Mouse (Mus musculus) forebrain, embryonic 11.5 days (tissue): ENCODE data around the gene Hivep3. TPM values are rescaled to one million over a fixed set of nuclear protein-coding genes. Genes with fewer than 3 reads are reported as not detected.

ENCODE experiments used
- ATAC-seq: fragments of 200-750 bp; cut with Nextera tagmentation; replicated peaks from 2 replicates; pipeline ENCODE4 v1.8.0; 2017; ENCODE audit warnings: moderate TSS enrichment; ENCODE audit not compliant: low FRiP score
- DNase-seq: peaks from one replicate; pipeline ENCODE4 v3.0.0-alpha.2; 2017; ENCODE audit warnings: low spot score
- H3K27ac ChIP-seq: fragments of 300-500 bp; sonication (generic); 2 replicates; pipeline ENCODE4 v1.5.1; 2014; ENCODE audit warnings: low read depth, low read length
- H3K27me3 ChIP-seq: fragments of 300-500 bp; sonication (generic); 2 replicates; pipeline ENCODE4 v1.6.1; 2014; ENCODE audit warnings: mild to moderate bottlenecking, low read length, mixed read lengths; ENCODE audit not compliant: control insufficient read depth, insufficient read depth
- H3K36me3 ChIP-seq: fragments of 300-500 bp; sonication (generic); 2 replicates; pipeline ENCODE4 v1.6.1; 2014; ENCODE audit warnings: mild to moderate bottlenecking, low read length, moderate library complexity, mixed read lengths; ENCODE audit not compliant: control insufficient read depth, insufficient read depth
- H3K4me1 ChIP-seq: fragments of 300-500 bp; sonication (generic); replicated peaks from 2 replicates; pipeline ENCODE4 v1.6.1; 2014; ENCODE audit warnings: low read length, mixed read lengths; ENCODE audit not compliant: control insufficient read depth, insufficient read depth
- H3K4me2 ChIP-seq: fragments of 300-500 bp; sonication (generic); 2 replicates; pipeline ENCODE4 v1.6.1; 2014; ENCODE audit warnings: low read depth, mild to moderate bottlenecking, low read length, moderate library complexity, mixed read lengths; ENCODE audit not compliant: severe bottlenecking
- H3K4me3 ChIP-seq: fragments of 300-500 bp; sonication (generic); 2 replicates; pipeline ENCODE4 v1.5.1; 2014; ENCODE audit warnings: low read depth, low read length
- H3K9ac ChIP-seq: fragments of 300-500 bp; sonication (generic); 2 replicates; pipeline ENCODE4 v1.6.1; 2014; ENCODE audit warnings: low read length
- H3K9me3 ChIP-seq: fragments of 300-500 bp; sonication (generic); 2 replicates; pipeline ENCODE4 v1.6.1; 2016; ENCODE audit warnings: low read length, mixed read lengths; ENCODE audit not compliant: control insufficient read depth
- WGBS: fragments of 180-500 bp; shearing (Covaris S2); extraction: QIAGEN DNeasy Blood & Tissue Kit; methylation state at CpG from one replicate; pipeline ENCODE4 v1.1.7; 2014; 5-methylcytosine and 5-hydroxymethylcytosine counted together
- polyA plus RNA-seq: library from polyadenylated mRNA; unstranded; fragments of >200 nt; fragmentation: Nextera tagmentation; extraction: Ambion mirVana; gene quantifications from 2 replicates; pipeline ENCODE4 v1.2.1, GENCODE M21; 2014

The Hivep3 gene
- polyA plus RNA-seq, 1 experiment from 2014 or later: 2.2 TPM

DNA sequence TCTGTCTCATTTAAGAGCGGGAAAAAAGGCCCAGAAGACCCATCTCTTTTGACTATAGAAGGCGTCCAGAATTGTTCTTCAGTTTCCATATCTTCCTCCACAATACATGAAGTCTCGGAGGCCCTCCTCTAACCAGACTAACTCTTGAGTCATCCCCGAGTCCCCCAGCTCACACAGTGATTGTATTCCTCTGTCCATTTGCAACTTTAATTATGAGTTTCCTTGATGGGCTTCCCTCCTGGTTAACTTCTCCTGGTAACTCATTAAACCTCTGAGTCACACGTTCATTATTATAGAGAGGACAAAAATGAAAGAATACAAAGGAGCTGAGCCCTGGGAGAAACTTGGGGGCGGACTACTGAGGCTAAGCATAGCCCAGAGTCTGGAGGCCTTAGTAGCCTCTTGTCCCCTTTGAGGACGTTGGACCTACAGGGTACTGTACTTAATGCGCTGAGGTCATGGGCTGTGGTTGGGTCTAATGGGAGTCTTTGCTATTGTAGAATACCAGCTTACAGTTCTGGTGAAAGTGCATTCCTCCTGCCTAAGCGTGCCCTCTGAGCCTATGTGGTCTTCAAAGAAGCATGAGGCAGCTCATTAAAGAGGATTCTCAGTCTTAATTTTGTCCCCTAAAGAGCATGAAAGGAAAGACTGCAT lies 56.0 kb downstream of the Hivep3 start:
- DNase-seq (no peak), ATAC-seq (no peak)
- no peak overlapping the region for H3K27ac ChIP-seq
- H3K4me3 ChIP-seq: no peak overlapping the region
- H3K9me3 ChIP-seq: no peaks in the 10 kb centered on the region
- H3K4me2 ChIP-seq: no peak overlapping the region
- H3K4me1 ChIP-seq: no peaks in the 10 kb centered on the region
- WGBS: 70% methylated on average over 9 of the region's 9 CpGs
- no peak overlapping the region for H3K9ac ChIP-seq
- H3K27me3 ChIP-seq: no peaks in the 10 kb centered on the region
- no peaks in the 10 kb centered on the region for H3K36me3 ChIP-seq

DNA sequence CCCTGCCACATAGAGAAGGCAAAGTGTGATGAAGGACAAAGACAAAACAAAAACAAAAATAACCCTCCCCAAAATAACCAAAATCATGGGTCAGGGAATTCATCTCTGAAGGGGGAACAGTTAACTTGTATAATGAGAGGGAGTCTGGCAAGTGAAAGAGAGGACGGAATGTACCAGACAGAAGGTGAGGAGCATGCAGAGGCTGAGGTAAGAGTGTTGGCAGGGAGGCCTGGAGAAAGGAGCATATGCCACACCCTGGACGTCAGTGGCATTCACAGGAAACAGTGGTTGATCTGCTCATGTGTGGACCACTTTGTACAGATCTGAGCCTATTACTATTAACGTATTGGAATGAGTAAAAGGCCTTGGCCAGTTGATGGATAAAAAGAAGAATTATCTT lies 65.3 kb downstream of the Hivep3 start:
- ATAC-seq (no peak), DNase-seq (no peak)
- Histone ChIP-seq H3K4me3 (no peak overlapping the region), H3K9ac (no peak overlapping the region), H3K36me3 (no peaks in the 10 kb centered on the region), H3K27ac (no peak overlapping the region), H3K4me1 (no peaks in the 10 kb centered on the region), H3K27me3 (no peaks in the 10 kb centered on the region), H3K9me3 (no peaks in the 10 kb centered on the region), H3K4me2 (no peak overlapping the region)
- 71% methylated on average over 3 of the region's 3 CpGs for WGBS

DNA sequence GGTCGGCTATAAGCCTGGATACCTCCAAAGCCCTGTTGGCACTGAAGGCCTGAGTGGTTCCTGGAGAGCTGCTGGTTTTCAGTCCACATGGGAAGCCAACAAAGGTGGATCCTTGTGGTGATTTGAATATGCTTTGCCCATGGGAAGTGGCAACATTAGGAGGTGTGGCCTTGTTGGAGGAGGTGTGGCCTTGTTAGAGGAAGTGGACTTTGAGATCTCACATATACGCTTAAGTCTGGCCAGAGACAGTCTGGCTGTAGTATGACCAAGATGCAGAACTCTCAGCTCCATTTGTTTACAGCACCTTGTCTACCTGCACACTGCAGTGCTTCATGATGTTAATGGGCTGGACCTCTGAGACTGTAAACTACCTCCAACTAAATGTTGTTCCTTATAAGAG lies 73.0 kb downstream of the Hivep3 start:
- Histone ChIP-seq H3K9me3 (no peaks in the 10 kb centered on the region), H3K27me3 (no peaks in the 10 kb centered on the region)
- DNase-seq: no peak

GRCm38 (mm10) chr4:119807359-119807758 lies 73.8 kb downstream of the Hivep3 start:
- DNase-seq (no peak), ATAC-seq (no peak)
- H3K4me2 ChIP-seq: no peak overlapping the region
- no peak overlapping the region for H3K27ac ChIP-seq
- no peaks in the 10 kb centered on the region for H3K4me1 ChIP-seq
- no peaks in the 10 kb centered on the region for H3K9me3 ChIP-seq
- WGBS: 76% methylated on average over 2 of the region's 2 CpGs
- no peak overlapping the region for H3K9ac ChIP-seq
- no peaks in the 10 kb centered on the region for H3K36me3 ChIP-seq
- H3K27me3 ChIP-seq: no peaks in the 10 kb centered on the region
- H3K4me3 ChIP-seq: no peak overlapping the region

More for the DNA sequence above, 73.0 kb downstream of the Hivep3 start:
- H3K4me2 ChIP-seq: no peak overlapping the region
- H3K4me3 ChIP-seq: no peak overlapping the region
- H3K36me3 ChIP-seq: no peaks in the 10 kb centered on the region
- H3K27ac ChIP-seq: no peak overlapping the region
- 83% methylated on average over 2 of the region's 2 CpGs for WGBS
- no peak for ATAC-seq
- no peak overlapping the region for H3K9ac ChIP-seq
- no peaks in the 10 kb centered on the region for H3K4me1 ChIP-seq

DNA sequence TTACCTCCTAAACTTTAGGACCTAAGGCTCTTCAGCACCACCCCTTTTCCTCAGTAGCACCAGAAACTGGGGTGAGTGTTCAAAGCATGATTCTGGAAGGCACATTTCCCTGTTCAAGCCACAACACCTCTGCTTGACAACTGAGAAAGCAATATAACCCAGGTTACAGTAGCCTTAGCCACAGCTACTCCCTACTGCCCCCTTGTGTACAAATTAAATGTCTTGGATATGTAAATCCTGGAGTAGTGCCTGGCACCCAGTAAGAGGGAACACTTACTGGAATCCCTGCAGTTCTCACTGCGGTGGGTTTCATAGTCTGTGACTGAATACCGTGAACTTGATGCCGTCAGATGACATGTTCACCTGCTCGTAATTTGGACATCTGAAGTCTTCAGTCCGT lies 75.7 kb downstream of the Hivep3 start:
- Histone ChIP-seq H3K4me1 (0 out of 2 replicates have a peak, but pooled peaks cover 2% of the 10 kb centered on the region), H3K27ac (no peak overlapping the region), H3K27me3 (peaks cover 4% of the 10 kb centered on the region; the same call in 1 of the 2 replicates), H3K9ac (no peak overlapping the region), H3K36me3 (no peaks in the 10 kb centered on the region), H3K4me3 (no peak overlapping the region), H3K9me3 (no peaks in the 10 kb centered on the region), H3K4me2 (no peak overlapping the region)
- DNase-seq: no peak
- ATAC-seq: peak; percentile 36; the same call in 1 of the 2 replicates
- WGBS: 29% methylated on average over 5 of the region's 5 CpGs

GRCm38 (mm10) chr4:119812775-119813174 lies 79.2 kb downstream of the Hivep3 start:
- WGBS: 13% methylated on average over 2 of the region's 2 CpGs
- no peak overlapping the region for H3K27ac ChIP-seq
- H3K36me3 ChIP-seq: no peaks in the 10 kb centered on the region
- no peaks in the 10 kb centered on the region for H3K9me3 ChIP-seq
- peaks cover 4% of the 10 kb centered on the region; the same call in 1 of the 2 replicates for H3K27me3 ChIP-seq
- no peak overlapping the region for H3K9ac ChIP-seq
- no peak for DNase-seq
- H3K4me1 ChIP-seq: peaks cover 16% of the 10 kb centered on the region
- 0 out of 2 replicates have a peak, but pooled peaks have one; percentile 8 for ATAC-seq
- no peak overlapping the region for H3K4me3 ChIP-seq
- H3K4me2 ChIP-seq: no peak overlapping the region

- DNase-seq (no peak), ATAC-seq (peak; percentile 40; the same call in 1 of the 2 replicates)
- H3K36me3 ChIP-seq: no peaks in the 10 kb centered on the region
- no peak overlapping the region for H3K27ac ChIP-seq
- peaks cover 4% of the 10 kb centered on the region; the same call in 1 of the 2 replicates for H3K27me3 ChIP-seq
- 14% methylated on average over 11 of the region's 12 CpGs for WGBS
- no peaks in the 10 kb centered on the region for H3K9me3 ChIP-seq
- no peak overlapping the region for H3K9ac ChIP-seq
- H3K4me2 ChIP-seq: peak overlapping the region; percentile 85; the same call in 1 of the 2 replicates
- H3K4me3 ChIP-seq: no peak overlapping the region
- peaks cover 16% of the 10 kb centered on the region for H3K4me1 ChIP-seq
These were observed 80.1 kb downstream of the Hivep3 start for GRCm38 (mm10) chr4:119813500-119814184.

DNA sequence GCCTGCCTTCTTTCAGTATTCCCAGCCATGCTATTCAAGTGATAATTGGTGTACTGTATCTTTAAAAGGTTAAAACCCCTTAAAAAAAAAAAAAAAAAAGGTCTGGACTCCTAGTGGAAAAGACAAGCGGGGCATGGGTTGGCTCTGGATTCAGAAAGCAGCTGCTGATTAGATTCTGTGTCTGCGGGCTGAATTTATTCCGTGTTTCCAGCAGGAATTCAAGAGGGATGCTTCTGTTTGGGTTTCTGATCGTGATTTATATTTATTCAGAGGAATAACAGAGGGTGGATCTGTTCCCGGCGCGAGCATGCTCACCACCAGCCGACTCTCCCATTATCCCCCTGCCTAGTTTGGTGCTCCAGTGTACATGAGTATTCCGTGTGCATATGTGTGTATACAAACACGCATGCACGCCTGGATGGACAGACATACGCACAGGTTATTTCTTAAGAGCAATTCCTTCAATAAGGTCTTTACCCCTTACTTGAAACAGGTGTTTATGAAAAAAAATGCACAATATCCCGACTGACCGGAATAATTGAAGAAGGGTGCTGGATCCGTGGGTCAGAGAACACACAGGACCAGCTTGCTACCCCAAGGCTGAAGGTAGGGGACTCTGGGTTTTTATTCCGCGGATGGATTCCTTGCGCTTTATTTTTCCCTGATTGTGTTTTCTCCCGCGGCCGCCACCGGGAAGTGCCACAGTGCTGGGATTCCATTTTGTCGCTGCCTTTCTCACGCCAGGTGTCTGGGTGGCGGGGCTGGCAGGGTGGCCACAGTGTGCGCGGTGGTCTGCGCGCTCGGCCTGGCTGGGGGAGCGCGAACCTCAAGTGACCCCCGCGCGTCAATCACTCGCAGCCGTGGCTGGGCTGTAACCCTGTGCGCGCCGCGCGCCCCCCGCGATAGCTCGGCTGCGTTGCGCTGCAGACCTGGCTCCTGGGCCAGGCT lies 80.9 kb downstream of the Hivep3 start:
- Histone ChIP-seq H3K9ac (peak overlapping the region; percentile 63), H3K4me3 (peak overlapping the region; percentile 47), H3K27ac (no peak overlapping the region), H3K4me2 (peak overlapping the region; percentile 85), H3K9me3 (no peaks in the 10 kb centered on the region), H3K36me3 (no peaks in the 10 kb centered on the region), H3K4me1 (peaks cover 16% of the 10 kb centered on the region), H3K27me3 (peaks cover 4% of the 10 kb centered on the region; the same call in 1 of the 2 replicates)
- DNase-seq (peak; percentile 63), ATAC-seq (peak; percentile 45; the same call in 1 of the 2 replicates)
- under 1% methylated on average over 47 of the region's 47 CpGs for WGBS
